Mouse (Mus musculus) testis, adult 2 months (tissue): Measurements from ENCODE around the gene Prkci.

ENCODE experiments used
- CTCF ChIP-seq: fragments of 200-500 bp; IDR thresholded peaks from 2 replicates; pipeline ENCODE4 v1.5.1; 2012; ENCODE audit warnings: low read depth, mild to moderate bottlenecking, inconsistent platforms, low read length, moderate library complexity; ENCODE audit not compliant: control insufficient read depth, insufficient read depth, insufficient replicate concordance
- POLR2A ChIP-seq: fragments of 200-500 bp; IDR thresholded peaks from 2 replicates; pipeline ENCODE4 v1.6.1; 2012; ENCODE audit warnings: low read depth, mild to moderate bottlenecking, inconsistent platforms, low read length, moderate library complexity; ENCODE audit not compliant: control insufficient read depth

DNA sequence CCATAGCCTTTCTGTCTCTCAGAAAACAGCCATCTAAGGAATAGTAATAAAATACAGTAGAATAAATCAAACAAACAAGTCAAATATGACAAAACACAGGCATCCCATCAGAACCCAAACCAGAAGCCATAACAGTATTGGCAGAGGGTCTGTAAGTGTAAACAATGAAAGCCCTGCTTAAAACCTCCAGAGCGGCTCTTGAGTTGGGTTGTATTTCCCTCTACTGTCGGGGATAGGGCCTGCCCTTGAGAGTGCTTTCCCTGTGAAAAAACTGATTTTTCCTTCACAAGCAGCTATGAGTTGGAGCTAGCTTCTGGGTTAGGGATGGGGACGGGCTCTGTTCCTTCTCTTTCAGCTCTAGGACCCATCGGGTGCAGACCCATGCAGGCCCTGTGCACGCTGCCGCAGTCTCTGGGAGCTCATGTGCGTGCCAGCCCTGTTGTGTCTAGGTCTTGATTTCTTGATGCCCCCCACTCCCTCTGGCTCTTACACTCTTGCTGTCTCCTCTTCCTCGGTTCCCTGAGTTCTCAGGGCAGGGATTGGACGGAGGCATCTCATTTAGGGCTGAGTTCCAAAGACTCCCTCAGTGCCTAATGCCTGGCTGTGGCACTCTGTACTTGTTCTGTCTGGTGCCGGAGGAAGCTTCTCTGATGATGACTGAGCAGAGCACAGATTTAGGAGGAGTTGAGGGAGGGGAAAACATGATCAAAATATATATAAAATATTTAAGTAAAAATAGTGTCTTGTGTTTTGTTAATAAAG lies 20.3 kb downstream of the Prkci start:
- TF ChIP-seq CTCF, result no peak
- no peak for TF ChIP-seq POLR2A
